Mouse (Mus musculus): ENCODE results near the gene Lactbl1.

Lactbl1 gene

DNA sequence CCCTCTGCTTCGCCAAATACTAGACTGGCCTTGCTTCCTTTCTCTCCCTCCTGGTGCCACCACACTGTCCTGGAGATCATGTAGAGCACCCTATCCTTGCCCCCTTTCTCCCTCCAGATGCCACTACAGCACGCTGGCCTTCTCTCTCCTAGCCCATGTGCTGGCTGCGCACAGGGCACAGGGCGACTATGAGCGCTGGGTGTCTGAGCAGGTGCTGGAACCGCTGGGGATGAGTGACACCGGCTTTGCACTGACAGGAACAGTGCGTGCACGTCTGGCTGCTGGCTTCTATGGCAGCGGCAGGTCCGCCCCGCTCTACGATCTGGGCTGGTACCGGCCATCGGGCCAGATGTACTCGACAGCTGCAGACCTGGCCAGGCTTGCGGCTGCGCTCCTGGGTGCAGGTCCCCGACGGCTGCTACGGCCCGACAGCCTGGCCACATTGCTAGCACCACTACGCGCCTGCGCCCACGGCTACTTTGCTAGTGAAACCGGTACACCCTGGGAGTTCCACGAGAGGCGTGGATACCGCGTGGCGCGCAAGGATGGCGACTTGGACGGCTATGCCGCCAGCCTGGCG is 14.7 kb downstream of the Lactbl1 start:
- DNase-seq: no peak

DNA sequence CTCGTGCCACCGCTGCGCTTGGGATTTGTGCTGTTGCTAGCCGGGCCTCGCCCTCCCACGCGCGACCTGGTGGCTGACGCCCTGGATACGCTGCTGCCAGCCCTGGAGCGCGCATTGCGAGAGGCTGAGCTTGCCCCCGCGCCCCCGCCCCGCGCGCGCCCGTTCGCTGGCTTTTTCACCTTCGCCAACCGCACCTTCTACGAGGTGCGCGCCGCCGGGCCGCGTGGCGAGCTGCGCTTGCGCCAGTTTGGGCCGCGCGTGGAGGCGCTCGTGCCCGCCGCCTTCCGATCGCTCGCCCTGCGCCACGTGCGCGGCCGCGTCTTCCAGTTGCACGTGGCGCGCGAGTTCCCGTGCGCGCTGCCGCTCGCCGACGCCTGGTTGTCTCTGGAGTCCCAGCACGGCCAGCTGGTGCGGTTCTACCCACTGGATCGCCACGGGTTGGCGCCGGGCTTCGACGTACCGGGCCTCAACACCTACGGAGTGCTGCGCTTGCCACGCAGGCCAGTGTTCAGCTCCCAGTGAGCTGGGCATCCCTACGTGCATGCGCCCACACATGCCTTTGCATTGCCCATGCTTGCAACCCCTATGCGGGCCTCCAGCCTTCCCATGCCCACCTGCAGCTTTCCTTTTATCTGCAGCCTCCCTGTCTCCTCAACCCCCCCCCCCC is 15.3 kb downstream of the Lactbl1 start:
- DNase-seq: peak; percentile 92 to 93

DNA sequence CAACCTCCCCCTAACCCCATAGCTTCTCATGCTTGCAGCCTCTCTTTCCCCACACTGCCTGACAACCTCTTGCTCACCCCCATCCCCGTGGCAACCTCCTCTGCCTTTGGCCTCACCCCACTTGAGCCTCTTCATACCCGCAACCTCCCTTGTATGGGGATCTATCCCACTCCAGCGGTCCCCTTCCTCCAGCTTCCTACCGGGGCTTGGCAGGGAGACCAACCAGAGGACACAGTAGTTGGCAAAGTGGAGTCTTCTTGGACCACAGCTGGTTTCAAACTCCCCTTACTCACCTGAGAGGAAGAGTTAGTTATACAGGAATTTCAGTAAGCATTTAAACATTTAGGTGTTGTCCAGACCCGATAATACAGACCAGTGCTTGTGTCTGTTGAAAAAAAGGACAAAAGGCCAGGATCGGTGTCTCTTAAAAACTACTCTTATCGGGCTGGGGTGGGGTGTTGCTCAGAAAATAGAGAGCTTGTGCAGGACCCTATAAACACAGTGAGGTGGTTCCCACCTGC is 15.9 kb downstream of the Lactbl1 start:
- DNase-seq: no peak

DNA sequence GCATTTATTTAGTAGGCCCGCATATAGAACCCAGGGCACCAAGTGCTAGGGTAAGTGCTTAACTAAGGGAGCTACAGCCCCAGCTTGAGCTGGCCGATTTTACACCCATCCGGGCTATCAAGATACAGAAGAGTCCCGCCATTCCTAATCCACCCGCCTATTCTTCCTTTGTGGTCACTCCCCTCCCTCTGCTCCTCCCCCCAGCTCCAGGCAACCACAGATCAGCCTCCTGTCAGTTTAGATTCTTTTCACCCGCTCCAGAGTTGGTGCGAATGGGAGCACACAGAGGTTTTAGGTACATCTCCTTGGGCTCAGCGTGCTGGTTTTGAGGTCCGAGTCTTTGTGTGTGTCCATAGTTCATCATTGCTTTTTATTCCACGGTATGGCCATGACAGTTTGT is 16.5 kb downstream of the Lactbl1 start:
- peak; percentile 59 to 67 for DNase-seq

DNA sequence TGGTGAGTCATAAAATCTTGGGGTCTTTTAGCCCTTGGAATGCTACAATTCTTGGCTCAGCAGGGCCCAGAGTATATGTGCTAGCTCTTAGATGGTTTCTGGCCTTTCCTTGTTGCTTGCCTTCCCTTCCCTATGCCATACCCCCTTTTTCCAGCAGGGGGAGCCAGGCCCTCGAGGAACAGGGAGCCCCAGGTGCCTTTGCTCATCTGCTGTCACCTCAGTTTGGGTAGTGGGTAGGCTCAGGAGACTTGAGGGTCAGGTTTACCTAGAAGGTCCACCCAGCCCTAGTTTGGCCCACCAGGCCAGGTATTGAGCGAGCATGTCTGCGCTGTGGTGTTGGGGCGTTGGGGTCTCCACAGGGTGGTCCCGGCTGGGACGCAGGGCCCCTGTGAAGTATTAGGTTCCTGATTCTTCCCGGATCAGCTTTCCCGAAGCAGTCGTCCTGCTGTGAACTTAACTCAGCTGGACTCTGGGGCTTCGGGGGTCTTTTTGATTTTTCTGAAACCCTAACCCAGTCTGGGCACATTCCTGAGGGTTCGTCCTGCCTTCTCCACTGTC is 26.6 kb downstream of the Lactbl1 start:
- peak; percentile 97 to 99 for DNase-seq

DNA sequence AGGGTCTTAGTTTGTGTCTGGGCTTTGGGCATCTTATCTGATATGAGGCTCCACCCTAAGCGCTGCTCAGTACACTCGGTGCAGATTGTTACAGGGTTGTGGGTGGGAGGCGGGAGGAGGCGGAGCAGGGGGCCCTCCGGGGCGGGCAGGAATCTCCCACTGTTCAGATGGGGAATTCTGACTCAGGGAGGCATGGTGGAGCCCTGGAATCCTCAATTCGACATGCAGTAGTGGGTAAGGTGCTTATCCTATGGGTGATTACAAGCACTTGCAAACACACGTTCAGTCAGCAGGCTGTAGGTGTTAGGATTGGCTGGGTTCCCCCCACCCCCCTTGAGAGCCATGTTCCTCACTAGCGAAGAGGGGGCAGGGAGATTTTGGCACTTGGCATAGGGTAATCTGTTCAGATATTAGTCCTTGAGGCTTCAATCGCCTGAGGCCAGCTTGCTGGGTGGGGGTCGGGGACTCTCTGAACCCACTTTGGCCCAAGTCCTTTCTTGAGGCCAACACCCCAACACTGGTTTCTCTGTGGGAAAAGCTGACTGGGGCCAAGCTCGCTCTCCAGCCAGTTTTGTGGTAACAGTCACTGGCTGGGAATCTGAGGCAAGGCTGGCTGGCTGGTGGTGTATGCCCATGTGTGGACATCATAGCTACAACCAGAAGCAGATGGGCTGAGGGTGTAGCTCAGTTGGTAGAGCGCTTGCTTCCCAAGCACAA is 27.2 kb downstream of the Lactbl1 start:
- peak; percentile 76 to 78 for DNase-seq

DNA sequence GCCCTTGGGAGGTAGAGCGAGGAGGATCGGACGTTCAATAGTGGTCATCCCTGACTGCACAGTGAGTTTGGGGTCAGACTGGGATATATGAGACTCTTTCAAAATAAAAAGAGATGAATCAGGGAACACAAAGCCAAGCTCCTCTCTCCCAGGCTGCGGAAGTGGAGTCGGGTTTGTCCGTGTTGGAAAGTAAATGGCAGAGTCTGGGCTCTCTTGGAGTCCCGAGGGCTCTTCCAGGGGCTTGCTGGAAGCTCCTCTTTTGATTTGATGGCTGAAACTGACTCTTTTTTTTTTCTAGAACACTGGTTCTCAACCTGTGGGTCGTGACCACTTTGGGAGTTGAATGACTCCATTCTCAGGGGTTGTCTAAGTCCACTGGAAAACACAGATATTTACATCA is 27.8 kb downstream of the Lactbl1 start:
- DNase-seq: no peak

DNA sequence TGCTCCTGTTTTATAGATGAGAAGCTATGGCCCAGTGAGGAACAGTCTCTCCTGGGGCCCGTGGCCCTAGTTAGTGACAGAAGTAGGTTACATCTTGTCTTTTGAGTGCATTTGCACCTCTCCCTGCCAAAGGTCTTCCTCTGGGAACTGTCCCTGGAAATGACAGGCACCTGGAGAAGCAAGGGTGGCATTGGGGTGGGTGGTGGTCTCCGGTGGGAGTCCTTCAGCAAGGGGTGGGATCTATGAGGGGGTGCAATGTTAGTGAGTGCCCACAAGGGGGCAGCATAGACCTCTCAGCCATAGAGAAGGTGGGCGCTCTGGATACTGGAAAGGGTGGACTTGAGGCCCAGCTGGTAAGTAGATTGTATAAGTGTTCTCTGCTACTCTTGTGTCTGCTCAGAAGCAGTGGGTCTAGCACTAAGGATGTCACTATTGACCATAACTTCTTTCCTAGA is 29.0 kb downstream of the Lactbl1 start:
- DNase-seq: peak; percentile 77 to 81

DNA sequence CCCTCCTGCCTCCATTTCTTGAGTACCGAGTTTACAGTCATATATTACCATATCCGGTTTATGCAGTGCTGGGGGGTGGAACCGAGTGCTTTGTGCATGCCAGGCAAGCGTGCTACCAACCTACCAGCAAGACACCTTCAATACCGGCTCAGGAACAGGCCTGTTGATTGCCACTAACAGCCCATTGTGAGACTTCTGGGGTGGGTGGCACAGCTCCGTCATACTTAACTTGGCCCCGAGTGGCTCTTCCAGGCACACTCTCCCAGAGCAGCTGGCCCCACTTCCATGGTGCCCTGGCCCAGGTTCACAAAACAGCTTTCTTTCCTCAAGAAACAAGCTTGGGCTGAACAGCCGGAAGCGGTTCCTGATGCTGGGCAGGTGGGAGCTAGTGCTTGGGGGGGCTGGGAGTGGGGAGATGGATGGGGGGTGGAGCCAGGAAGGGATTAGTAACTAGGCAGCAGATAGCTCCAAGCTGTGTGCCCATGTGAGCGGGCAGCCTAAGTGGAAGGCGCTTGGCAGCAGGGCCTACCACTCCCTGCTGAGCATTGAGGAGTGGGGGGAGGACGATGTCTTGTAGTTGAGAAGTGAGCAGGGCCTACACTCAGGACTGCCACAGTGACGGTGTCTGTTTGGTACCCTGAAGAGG is 29.6 kb downstream of the Lactbl1 start:
- DNase-seq: peak; percentile 84 to 90

DNA sequence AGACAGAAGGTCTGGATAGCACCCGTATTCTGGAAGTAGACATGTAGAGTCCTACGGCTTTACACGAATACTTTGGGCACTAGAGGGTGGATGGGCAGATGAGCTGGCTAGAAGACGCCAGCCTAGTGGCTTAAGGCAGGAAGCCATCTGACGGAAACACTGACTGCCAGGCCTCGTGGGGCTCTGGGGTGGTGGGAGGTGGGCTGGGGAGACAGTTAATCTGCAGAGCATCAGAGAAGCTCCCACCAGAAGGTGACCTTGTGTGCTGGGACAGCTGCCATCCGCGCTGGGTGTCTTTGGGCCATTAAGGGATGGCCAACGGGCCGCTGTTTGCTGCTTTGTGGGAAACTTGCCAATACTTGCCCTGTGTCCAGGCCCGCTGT is 30.1 kb downstream of the Lactbl1 start:
- DNase-seq: peak; percentile 90 to 94

DNA sequence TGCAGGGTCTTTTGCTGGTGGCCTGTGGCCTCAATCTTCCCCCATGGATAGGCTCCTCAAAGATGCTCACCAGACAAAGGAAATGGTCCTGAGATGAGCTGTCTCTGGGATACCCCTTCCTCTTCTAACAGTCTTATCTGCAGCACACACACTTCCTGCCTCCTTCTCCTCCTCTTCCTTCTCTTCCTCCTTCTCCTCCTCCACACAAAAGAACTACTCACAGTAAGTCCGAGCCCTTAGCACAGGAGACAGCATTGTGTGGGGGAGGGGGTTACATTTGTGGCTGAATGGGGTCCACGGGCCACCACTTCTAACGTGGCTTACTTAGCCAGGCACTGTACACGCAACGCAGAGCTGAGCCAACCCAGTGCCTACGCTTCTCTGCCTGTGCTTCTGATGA is 30.6 kb downstream of the Lactbl1 start:
- peak; percentile 56 to 64 for DNase-seq

DNA sequence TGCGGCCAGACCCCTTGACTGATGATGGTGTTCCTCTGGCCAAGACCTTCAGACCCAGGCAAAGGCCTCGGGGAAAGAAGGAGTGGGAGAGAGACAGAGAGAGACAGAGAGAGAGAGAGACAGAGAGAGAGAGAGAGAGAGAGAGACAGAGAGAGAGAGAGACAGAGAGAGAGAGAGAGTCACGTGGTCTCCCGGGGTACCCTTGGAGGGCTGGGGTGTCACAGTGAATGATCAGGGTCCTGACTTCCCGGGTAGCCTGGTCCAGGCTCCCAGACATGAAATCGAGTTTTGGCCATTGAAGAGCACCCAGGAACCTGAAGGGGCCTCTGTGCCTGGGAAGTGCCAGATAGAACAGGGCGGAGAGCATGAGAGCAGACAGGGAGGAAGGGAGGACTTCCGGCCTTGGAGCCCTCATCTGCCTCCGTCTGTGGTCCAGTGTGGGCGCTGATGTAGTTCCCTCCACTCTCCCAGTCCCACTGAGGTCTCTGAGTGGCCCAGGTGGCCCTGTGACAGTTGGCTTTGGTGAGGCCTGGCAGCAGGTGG is 31.3 kb downstream of the Lactbl1 start:
- DNase-seq: no peak

DNA sequence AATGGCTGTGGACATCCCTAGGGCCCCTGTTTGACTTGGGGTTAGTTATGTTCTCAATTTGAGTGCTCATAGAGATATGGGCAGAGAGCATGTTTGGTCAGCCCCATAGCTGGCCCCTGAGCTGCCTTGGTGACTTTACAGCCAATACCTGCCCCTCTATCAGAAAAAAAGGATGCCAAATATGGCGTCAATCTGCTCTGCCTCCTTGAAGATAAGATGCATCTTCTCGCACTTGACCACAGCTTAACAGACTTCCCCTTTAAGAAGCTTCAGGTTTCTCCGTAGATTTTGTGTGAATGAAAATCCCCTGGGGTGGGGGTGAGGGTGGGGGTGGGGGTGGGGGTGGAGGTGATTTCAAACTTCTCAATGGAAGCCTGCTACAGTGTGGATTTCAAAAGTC is 35.5 kb downstream of the Lactbl1 start:
- no peak for DNase-seq

DNA sequence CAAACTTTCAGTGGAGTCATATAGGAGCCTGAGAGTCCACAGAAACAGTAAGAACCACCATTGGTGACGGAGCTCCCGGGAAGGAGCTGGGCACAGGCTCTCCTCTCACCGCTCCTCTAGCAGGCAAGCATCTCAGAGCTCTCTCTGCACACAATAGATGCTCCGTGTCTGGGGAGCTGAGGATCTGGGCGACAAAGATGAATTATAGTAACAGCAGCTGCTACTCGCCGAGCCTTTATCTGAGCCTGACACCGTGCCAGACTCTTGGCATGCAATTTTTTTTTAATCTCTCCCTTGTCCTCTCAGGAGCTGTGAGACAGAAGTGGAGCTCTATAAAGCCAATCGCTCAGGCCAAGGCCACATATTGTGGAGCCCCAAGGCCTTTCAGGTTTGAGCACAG is 42.6 kb downstream of the Lactbl1 start:
- peak; percentile 79 to 85 for DNase-seq

DNA sequence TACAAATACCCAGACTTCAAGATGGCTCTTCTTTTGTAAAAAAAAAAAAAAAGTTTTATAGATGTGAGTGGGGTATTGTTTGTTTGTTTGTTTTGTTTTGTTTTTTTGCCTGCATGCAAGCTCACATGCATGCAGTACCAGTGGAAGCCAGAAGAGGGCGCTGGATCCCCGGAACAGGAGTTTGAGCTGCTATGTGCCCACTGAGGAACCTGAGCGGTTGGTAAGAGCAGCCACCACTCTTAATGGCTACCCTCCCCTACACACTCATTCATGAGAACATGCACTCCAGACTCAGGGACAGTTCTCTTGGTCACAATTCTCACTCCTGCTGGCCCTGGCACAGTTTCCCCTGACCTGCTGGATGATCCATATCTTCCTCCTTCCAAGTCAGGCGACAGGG is 43.6 kb downstream of the Lactbl1 start:
- peak; percentile 70 to 81 for DNase-seq

DNA sequence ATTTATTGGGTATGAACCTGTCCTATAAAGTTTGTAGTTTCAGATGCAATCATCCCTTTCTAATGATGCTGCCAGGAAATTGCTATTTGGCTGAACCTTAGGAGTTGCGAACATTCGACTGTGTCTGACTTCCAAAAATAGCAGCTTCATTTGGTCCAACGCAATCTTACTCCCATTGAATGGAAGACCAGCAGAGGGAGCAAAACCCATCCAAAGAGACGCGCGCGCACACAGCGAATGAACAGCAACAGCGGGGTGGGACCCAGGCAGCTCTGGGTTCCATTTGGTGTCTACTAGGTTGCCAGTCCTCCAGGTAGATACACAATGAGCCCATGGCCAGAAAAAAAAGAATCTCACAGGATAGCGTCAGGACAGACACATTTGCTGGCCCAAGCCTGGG is 45.3 kb downstream of the Lactbl1 start:
- peak in 1 of 2 experiments; percentile 47 for DNase-seq

DNA sequence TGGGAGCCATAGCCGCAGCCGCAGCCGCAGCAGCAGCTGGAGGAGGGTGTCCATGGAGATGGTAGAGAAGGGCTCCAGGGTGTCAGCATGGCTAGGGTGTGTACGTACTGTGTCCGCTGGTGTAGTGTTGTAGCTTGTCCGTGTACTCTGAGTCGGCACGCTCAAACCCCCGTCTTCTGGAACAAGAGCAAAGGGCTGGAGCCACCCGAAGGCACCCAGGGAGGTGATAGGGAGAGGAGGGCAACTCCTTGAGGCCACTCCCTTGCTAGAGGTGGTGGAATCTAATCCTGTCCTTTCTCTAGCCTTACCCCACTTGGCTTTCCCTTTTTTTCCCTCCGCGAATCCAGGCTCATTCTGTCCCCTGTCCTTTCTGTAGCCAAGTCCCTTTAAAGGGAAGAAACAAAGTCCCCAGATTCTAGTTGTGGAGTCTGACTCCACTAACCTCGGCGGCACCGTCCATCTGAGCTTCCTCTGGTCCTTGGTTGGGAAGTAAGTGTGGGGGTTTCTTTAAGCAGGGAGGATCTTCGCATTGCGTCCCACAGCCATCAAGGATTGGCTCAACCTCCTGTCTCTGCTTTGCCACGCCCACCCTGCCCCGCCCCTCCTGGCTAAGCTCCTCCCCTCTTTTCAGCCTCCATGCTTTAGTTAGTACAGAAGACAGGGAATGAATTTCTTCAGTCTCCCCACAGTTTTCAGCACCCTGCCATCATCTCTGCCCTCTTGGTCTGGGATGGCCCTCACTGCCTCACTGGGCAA is 50.1 kb downstream of the Lactbl1 start:
- DNase-seq: no peak

DNA sequence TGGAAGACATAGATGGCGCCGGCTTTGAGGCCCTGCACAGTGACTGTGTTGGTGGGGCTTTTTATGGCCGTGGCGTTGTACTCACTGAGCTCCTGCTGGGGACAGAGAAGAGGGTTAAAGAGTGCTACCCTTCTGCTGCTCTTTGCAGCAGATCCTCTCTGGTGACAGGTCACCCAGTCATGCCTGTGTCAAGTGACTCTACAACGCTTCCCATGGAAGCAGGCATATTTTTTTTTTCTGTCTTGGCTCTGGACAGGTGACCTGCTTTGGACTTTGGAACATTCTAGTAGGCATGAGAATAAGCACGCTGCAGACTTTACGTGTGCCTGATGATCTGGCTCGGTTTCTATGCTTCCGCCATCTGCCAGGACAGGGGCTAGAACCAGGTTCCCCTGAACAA is 53.0 kb downstream of the Lactbl1 start:
- DNase-seq: no peak

DNA sequence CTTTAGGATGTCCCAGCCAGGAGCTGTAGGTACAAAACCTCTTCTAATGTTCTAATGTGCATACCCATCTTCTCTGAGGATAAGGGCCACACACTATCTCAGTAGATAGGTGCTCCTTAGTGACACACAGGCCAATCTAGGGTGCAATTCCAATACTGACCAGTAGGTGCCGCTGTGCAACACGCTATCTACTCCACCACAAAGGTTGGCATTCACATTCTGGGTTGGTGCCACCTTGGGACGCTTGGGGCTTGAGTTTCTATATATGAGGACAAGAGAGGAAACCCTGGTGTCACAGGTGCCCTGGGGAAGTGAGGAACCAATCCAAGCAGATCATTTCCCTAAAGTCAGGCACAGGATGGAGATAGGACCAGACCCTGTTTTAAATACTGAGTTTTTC is 56.1 kb downstream of the Lactbl1 start:
- DNase-seq: peak; percentile 96 to 98

DNA sequence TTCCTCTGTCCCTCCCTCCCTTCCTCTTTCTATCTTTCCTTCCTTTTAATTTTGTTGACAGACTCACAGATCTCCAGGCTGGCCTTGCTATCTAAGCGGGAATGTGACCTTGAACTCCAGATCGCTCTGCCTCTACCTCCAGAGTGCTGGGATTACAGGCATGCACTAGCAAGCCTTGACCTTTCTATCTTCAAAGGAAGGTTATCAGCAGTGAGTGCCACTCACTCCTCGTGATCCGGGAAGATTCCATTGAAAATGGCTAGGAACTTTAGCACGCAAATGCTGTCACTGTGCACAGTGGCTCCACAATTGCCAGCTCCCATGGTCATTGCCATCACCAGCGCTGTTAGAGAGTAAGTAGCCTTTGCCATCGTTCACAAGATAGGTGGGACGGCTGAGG is 56.8 kb downstream of the Lactbl1 start:
- no peak for DNase-seq

DNA sequence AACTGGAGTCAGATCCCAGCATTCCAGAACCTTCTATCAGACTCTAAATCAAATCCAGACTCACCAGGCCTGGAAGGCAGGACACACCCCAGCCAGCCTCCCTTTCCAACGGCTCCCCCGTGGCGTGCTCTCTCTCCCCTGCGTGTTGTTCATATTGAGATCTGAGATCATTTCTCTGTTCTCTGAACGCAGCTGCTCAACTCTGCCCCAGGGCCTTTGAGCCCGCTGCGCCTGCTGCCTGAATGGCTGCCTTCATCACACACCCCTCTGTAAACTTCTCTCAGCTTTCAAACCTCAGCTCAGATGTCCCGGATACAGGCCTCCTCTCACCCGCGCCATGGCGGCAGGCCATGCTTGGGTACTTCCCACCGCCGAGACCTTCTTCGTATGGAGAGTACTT is 58.2 kb downstream of the Lactbl1 start:
- no peak for DNase-seq

DNA sequence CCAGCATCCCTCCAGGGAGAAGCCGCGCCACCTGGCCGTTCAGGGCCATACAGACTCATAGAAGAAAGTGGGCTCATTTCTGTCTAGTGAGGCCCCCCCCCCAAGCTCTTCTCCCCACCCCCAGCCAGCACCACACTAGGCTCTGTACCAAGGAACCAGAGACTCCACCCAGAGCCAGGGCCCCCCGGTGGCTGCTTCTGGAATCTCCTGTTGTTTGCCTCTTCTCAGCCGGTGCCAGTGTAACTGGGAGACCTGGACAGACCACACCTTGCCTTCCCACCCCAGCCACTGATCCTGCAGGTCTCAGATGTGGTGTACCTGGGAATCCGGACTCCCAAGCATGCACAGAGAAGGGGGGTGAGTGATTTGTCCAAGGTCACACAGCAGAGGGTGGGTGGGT is 62.1 kb downstream of the Lactbl1 start:
- DNase-seq: peak; percentile 54

All from cerebellum, postnatal 10 days (tissue).